Mouse (Mus musculus) spleen, postnatal 14 days (tissue): ENCODE results near the gene Gstt2.
A peak's percentile ranks its signal among the peaks of the same experiment; 100 is the strongest.

Experiments
- DNase-seq, 2 experiments: peaks; one replicate each; pipeline ENCODE4 v3.0.0; 2021 to 2022; ENCODE audit warnings: low spot score in 2 of 2

Gene Gstt2

DNA sequence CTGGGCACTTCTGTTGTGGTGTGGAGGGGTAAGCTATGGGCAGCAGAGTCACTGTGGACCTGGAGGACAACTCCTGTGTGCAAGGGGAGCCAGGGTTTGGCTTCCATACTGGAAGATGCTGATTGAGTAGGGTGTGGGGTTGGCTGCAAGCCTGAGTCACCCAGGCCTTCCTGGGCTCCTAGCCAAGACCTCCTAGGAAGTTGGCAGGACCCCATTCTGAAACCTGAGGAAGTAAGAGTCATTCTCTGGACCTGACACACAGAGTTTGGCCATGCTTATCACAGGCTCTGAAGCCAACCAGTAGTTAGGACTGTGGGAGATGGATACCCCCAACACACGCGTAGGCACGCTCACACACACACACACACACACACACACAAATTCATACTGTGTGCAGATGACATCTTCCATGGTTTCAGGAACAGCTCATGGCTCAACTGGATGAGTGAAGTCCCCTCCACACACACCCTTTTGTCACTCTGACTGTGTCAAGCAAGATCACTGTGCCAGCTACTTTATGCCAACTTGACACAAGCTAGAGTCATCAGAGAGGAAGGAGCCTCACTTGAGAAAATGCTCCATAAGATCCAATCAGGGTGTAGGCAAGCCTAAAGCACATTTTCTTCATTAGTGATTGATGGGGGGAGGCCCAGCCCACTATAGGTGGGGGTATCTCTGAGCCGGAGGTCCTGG is 9.4 kb downstream of the Gstt2 start:
- DNase-seq = no peak

DNA sequence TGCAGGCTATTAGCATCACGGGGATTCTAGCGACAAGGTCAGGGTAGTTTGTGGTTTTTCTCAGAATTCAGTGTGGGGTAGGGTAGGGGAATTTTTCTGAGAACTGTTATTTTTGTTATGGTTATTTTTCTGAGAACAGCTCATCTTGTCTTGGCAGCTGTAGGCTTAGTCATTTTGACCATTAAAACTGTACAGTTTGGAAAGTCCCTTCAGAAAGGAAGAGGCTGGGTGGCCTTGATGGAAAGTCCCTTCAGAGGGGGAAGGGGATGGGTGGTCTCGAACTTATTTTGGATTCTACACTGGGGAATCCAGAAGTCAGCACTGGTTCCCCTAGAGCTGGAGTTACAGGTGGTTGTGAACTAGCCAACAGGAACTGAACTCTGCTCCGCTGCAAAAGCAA is 12.7 kb downstream of the Gstt2 start:
- DNase-seq = no peak

- no peak for DNase-seq
Observed at GRCm38 (mm10) chr10:75823782-75824181, 13.4 kb downstream of the Gstt2 start.

DNA sequence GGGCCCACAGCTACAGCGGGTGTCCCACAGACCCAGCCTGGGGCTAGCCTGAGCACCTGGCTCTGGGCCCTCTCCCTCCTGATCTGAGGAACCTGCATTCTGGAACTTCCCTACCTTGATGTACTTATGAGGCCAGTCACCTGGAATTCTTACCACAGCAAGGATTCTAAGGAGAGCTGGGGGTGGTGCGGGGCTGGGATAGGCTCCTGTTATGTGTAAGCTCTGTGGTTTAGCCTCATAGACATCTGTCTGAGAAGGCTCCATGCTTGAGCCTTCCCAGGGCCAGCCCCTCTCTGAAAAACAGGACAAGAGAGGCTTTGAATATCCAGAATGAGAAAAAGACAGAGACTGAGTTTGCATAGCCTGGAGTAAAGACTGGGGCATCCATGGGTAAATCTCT is 14.8 kb downstream of the Gstt2 start, which contains the start of gene Gstt4:
Gstt4 (minus strand) TSS at position 101 of the 400 bp plus-strand sequence.
- no peak for DNase-seq

- no peak for DNase-seq
Observed at GRCm38 (mm10) chr10:75819882-75820281, 17.3 kb downstream of the Gstt2 start.

DNA sequence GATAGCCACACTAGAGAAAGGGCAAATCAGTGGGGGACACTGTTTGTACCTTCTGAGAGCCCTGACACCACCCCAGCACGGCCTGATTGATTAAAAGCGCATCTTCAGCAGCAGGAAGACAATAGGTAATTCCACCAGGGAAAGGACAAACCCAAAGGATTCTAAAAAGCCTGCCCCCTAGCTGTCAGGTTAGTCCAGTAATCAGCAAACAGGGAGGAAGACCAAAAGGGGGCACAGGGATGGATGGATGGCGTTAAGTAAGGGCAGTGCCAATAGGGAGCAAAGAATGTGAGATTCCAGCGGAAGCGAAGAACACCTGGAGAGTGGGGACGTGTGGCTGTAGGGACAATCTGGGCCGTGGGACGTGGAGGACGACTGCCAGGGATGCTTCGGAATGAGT is 18.6 kb downstream of the Gstt2 start:
- DNase-seq = no peak

DNA sequence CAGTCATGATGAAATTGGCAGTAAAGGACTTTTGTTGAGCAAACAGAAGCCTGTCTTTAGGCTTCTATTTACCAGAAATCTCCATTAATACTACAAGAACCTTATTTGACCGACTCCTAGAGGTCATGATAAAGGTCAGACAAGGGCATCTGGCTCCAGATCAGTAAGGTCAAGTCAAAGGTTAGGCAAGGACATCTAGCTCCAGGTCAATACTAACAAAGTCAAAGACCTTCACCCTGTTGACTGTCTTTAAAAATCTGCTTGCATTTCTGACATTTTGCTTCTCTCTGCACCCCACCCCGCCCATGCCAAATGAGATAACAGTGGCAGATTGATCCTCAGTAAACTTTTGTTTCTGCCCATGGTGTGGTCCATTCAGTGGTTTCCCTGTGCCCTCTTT is 33.0 kb downstream of the Gstt2 start:
- no peak for DNase-seq

GRCm38 (mm10) chr10:75798176-75798696 is 39.0 kb downstream of the Gstt2 start, which contains the start of gene Gstt1:
Gene Gstt1 (minus strand): TSS chr10:75798584.
- DNase-seq = peak; percentile 56 to 59

DNA sequence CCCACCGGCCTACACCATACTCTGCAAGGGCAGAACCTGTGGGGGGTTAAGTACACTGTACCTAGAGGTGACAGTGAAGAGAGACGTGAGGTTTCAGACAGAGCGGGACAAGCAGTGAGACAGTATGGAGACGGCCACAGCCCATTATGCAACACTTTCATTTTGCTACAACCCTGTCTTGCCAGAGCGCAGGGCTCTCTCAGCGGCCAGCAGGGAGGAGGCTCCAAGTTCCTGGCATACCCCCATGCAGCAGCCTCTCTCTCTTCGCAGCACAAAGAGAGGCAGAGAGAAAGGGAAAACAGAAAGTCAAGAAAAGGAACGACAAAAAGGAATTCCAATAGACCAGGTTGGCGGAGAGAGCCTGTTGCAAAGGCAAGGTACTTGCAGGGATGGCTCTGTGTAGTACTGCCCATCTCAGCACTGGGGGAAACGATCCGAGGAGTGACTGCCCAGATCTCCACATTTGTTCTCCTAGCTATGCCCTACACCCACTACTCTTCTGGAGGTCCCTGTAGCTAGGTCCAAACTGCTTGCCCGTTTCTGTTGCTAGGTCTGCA is 39.5 kb downstream of the Gstt2 start:
- no peak for DNase-seq

DNA sequence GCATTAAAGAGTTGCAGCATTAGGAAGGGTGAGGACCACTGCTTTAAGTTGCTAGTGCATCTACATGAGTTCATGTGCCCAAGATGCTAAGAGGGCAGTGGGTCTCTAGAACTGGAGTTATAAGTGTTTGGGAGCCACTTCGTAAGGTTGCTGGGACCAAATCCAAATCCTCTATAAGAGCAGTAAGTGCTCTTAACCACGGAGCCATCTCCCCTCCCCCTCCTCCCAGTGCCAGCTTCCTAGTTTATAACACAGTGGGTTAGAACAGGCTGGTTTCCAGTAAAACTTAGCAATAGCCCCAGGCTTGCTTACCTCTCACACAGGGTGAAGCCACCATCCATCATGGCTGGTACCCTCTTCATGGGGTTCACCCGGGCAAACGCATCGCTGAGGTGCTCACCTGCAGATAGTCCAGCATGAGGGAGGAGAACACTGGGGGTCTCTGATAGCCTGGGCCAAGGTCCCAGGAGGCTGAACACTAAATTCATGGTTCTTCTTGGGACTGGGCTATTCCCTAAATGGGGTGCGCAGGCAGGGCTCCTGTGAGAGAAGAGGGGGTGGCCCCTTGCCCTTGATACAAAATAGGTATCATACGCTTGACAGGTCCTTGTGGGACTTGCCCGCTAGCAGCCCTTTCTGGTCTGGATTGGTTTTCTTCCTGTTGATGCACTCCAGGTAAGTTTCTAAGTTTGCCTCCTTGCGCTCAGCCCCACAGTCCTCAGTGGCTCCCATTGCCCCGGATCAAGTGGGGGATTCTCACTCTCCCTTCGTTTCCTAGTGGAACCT is 40.3 kb downstream of the Gstt2 start:
- DNase-seq = no peak

DNA sequence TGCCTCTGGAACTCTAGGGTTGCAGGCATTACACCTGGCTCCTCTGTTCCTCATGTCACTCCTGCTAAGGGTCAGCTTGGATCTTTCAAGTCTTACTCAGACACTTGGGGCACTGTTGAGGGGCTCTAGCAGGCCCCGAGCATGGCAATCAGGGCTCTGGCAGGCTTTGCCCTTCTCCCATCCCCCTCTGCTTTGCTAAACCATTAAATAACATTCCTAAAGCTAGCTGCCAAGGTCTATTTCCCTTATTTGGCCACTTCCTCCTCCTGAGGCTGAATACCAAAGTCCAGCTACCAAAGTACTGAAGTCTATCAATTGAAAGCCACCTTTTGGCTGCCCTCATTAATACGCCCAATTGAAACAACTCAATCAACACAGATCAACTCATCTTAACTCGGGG is 42.3 kb downstream of the Gstt2 start:
- DNase-seq = no peak

DNA sequence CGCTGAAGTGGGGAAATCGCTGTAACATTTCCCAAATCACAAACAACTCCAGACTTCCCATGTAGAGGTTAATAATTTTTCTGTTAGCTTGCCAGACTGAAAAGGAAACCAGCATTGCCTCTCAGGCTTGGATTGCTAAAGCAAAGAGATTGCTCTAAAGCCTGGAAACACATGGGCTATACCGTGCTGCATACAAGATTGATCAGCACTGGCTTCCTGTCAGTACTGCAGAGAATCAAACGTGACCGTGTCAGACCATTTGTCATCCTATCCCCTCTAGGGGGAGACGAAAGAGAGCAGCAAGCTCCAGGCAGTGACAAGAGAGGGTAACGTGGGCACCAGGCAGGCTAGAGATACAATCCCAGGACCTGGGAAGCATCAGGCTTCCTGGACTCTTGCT is 46.5 kb downstream of the Gstt2 start:
- DNase-seq = no peak

DNA sequence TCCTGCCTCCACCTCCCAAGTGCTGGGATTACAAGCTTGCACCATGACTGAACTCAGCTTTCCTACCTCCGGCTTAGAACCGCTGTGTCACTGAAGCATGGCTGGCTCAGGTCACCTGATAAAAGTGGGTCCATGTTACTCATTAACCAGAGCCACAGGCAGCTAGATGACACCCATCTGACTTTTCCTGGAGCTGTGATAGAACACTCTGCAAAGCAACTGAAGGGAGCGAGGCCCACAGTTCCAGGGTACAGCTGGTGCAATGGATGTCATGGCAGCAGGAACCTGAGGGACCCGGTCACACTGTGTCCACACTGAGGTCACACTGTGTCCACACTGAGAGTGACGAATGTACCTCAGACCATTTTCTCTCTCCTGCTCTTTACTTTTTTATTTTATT is 47.4 kb downstream of the Gstt2 start:
- no peak for DNase-seq

GRCm38 (mm10) chr10:75789081-75789735 is 48.0 kb downstream of the Gstt2 start:
- DNase-seq = no peak

GRCm38 (mm10) chr10:75788277-75788676 is 48.9 kb downstream of the Gstt2 start:
- DNase-seq = no peak

DNA sequence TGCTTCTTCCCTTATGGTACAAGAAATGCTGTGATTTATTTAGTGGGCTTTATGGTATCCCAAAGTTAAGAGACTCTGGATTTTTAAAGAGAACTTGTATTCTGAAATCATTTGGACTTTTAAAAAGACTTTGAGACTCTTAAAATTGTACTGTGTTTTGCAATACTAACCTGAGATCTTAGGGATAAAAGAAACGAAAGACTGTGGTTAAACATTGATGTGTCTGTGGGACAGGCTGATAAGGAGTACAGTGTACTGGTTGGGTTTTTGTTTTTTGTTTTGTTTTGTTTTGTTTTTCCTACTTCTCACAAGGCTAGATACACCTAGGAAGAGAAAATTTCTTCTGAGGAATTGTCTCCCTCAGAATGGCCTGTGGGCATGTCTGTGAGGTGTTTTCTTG is 51.8 kb downstream of the Gstt2 start:
- DNase-seq = no peak
